Mouse (Mus musculus): Measurements from ENCODE around the gene Tmem145. TPM values are rescaled to one million over a fixed set of nuclear protein-coding genes. Genes with fewer than 3 reads are reported as not detected.

Gene Tmem145
- polyA plus RNA-seq, 2 experiments from 2014 or later, result not detected

- no peak for ATAC-seq
These were observed 20.3 kb downstream of the Tmem145 start for GRCm38 (mm10) chr7:25326233-25326632.

GRCm38 (mm10) chr7:25333596-25334307 is 27.8 kb downstream of the Tmem145 start:
- ATAC-seq, result no peak

- ATAC-seq, result no peak
These were observed 28.6 kb downstream of the Tmem145 start for GRCm38 (mm10) chr7:25334472-25334871.

GRCm38 (mm10) chr7:25339329-25339728 is 33.4 kb downstream of the Tmem145 start:
- no peak for ATAC-seq

DNA sequence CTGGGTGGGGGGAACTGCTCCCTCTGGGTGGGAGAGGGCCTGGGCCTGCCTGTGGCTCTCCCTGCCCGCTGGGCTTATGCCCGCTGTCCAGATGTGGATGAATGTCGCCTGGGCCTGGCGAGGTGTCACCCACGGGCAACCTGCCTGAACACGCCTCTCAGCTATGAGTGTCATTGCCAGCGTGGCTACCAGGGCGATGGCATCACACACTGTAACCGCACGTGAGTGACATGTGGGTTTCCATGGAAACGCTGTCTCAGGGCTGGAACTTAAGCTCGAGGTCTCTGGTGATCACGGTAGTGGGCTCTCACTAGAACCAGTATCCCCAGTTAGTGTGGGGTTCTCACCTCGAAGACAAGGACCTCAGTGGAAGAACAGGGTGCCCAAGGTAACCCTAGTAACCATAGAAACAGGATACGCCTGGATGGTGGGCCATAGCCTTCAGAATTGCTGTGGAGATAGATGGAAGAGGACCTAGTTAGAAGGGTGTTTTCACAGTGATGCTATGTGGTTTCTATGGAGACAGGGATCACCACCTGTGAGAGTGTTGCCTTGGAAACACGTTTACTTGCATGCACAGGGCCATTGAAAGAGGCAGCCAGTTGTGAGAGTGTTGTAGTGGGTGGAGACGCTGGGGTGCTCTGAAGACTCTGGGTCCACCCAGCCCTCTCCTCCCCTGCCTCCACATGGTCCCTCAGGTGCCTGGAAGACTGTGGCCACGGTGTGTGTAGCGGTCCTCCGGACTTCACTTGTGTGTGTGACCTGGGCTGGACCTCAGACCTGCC is 35.3 kb downstream of the Tmem145 start:
- no peak for ATAC-seq

GRCm38 (mm10) chr7:25348861-25349260 is 43.0 kb downstream of the Tmem145 start:
- no peak for ATAC-seq

DNA sequence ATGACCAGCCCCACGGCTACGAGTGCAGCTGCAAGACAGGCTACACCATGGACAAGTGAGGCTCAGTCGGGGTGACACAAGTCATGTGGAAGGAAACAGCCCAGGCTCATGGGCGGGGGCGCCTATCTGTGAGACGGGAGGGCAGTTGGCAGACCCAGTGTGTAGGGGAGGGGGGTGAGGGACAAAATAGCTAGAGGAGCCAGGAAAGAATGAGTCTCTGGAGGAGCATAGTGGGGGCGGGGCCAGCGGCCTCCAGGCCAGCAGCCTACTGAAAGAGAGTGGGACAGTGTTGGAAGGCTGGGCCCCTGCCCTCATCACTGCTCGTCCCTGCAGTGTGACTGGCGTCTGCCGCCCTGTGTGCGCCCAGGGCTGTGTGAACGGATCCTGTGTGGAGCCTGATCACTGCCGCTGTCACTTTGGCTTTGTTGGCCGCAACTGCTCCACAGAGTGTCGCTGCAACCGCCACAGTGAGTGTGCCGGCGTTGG is 52.9 kb downstream of the Tmem145 start:
- no peak for ATAC-seq

DNA sequence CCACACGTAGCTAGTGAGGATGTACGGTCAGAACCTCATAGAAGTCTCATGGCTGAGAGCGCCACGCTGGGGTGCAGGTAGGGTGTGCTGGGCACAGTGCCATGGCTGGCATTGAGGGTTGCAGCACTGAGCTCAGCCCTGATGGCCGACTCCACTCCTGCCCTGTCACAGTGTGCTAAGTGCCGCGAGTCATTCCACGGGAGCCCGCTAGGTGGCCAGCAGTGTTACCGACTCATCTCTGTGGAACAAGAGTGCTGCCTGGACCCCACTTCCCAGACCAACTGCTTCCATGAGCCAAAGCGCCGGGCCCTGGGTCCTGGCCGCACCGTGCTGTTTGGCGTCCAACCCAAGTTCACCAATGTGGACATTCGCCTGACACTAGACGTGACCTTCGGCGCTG is 57.2 kb downstream of the Tmem145 start:
- ATAC-seq, result no peak

GRCm38 (mm10) chr7:25363632-25364031 is 57.7 kb downstream of the Tmem145 start:
- ATAC-seq, result no peak

Other genes with a start within 250 kb of the Tmem145 start
- 1 to 10 TPM; 2.2 to 2.4 TPM for gene Grik5, start 233.8 kb upstream of the Tmem145 start, polyA plus RNA-seq (2017; shearing (Covaris generic))
- 10 to 100 TPM in 1 of 2 experiments, 1 to 10 TPM in 1; 8.9 to 14.2 TPM for gene Zfp574, start 233.5 kb upstream of the Tmem145 start, polyA plus RNA-seq (2017; shearing (Covaris generic))
- 10 to 100 TPM; 19.1 to 25.3 TPM for gene Pou2f2, start 126.4 kb upstream of the Tmem145 start, polyA plus RNA-seq (2017; shearing (Covaris generic))
- gene Dedd2, start 85.5 kb upstream of the Tmem145 start, polyA plus RNA-seq (2017; shearing (Covaris generic)), result 10 to 100 TPM; 26.7 to 31.8 TPM
- gene Zfp526, start 84.7 kb upstream of the Tmem145 start, polyA plus RNA-seq (2017; shearing (Covaris generic)), result 1 to 10 TPM; 2.6 to 4.0 TPM
- gene Gsk3a, start 68.3 kb upstream of the Tmem145 start, polyA plus RNA-seq (2017; shearing (Covaris generic)), result 1 to 10 TPM; 8.9 to 9.8 TPM
- under 1 TPM; 0.28 to 0.38 TPM for gene Erf, start 55.3 kb upstream of the Tmem145 start, polyA plus RNA-seq (2017; shearing (Covaris generic))
- 10 to 100 TPM; 23.2 to 26.0 TPM for gene Cic, start 38.4 kb upstream of the Tmem145 start, polyA plus RNA-seq (2017; shearing (Covaris generic))
- 10 to 100 TPM; 16.8 to 30.7 TPM for gene Pafah1b3, start 8.1 kb upstream of the Tmem145 start, polyA plus RNA-seq (2017; shearing (Covaris generic))
- gene Prr19, start 4.7 kb upstream of the Tmem145 start, polyA plus RNA-seq (2017; shearing (Covaris generic)), result not detected
- gene Megf8, start 11.1 kb downstream of the Tmem145 start, polyA plus RNA-seq (2017; shearing (Covaris generic)), result under 1 TPM in 1 of 2 experiments, not detected in 1; 0.03 TPM
- not detected for gene Cnfn, start 63.6 kb downstream of the Tmem145 start, polyA plus RNA-seq (2017; shearing (Covaris generic))
- gene Lipe, start 92.6 kb downstream of the Tmem145 start, polyA plus RNA-seq (2017; shearing (Covaris generic)), result 10 to 100 TPM in 1 of 2 experiments, 1 to 10 TPM in 1; 8.5 to 10.7 TPM
- not detected for gene Cxcl17, start 106.8 kb downstream of the Tmem145 start, polyA plus RNA-seq (2017; shearing (Covaris generic))
- under 1 TPM in 1 of 2 experiments, not detected in 1; 0.33 TPM for gene Ceacam1, start 171.5 kb downstream of the Tmem145 start, polyA plus RNA-seq (2017; shearing (Covaris generic))
- gene Ceacam2, start 233.8 kb downstream of the Tmem145 start, polyA plus RNA-seq (2017; shearing (Covaris generic)), result not detected